In genomic region chr17:30844321-30844791, GRCm38 (mm10) we compare ENCODE assay signal across 9 mouse cellular contexts. TPM values are rescaled to one million over a fixed set of nuclear protein-coding genes. Genes with fewer than 3 reads are reported as not detected.
DNase-seq lines count a peak whose midpoint lies in the region; ATAC-seq and TF ChIP-seq lines count a peak whose summit lies in the region.
"Had no signal": no experiment of that assay in that cellular context is flagged by ENCODE, and none has a peak within 500 bp of the region (broad histone marks: within the 10 kb centered on the region; RNA-seq: fewer than 3 reads in every experiment).

No protein-coding gene starts in this region.

- TF ChIP-seq POLR2A in small intestine, adult 2 months (IDR thresholded peaks at IDR 0.05; ENCODE audit: low read depth, low read length): no peak

- peak; percentile 48 to 53 for DNase-seq in frontal cortex, postnatal 10 days (ENCODE audit: low spot score in 2 of 2)
- peak; percentile 16 for DNase-seq in thymus, postnatal 25 days
- DNase-seq in thymus, postnatal 36 days: no peak
- DNase-seq in kidney, postnatal 14 days: peak; percentile 39
- DNase-seq in ovary, postnatal 14 days (ENCODE audit: low spot score): no peak

- TF ChIP-seq CTCF in small intestine, adult 2 months (IDR thresholded peaks at IDR 0.05; ENCODE audit: extremely low read depth, insufficient read length, insufficient replicate concordance, low read depth, low read length): peak; percentile 24; the same call in 1 of the 2 replicates

- H3K4me3 ChIP-seq in small intestine, adult 2 months (ENCODE audit: low read depth, low read length): no peak overlapping the region
- H3K4me3 ChIP-seq: limb, embryonic 12.5 days had no signal

- no peak for ATAC-seq in frontal cortex, adult (ENCODE audit: low TSS enrichment)
- ATAC-seq in erythroblast, adult 5-6 weeks (replicated peaks; ENCODE audit: low FRiP score, poor library complexity, severe bottlenecking): no peak

- H3K27me3 ChIP-seq in small intestine, adult 2 months (ENCODE audit: control insufficient read depth, insufficient read depth, low read length): no peaks in the 10 kb centered on the region
- H3K27me3 ChIP-seq: limb, embryonic 12.5 days had no signal

- WGBS in small intestine, adult 2 months: 57% methylated on average over 9 of the region's 9 CpGs

- no peak overlapping the region for H3K27ac ChIP-seq in small intestine, adult 2 months (ENCODE audit: insufficient read depth, low read depth, low read length)
- H3K27ac ChIP-seq: limb, embryonic 12.5 days had no signal

- H3K4me1 ChIP-seq in small intestine, adult 2 months (ENCODE audit: control insufficient read depth, insufficient read depth, insufficient read length, low read length): 0 out of 2 replicates have a peak, but pooled peaks cover 3% of the 10 kb centered on the region

- no peaks in the 10 kb centered on the region for H3K36me3 ChIP-seq in small intestine, adult 2 months (ENCODE audit: control insufficient read depth, insufficient read depth, low read length)
- H3K36me3 ChIP-seq: limb, embryonic 12.5 days had no signal

RNA-seq across cellular contexts. Expression of gene Glp1r, which starts 57.3 kb away (rescaled TPM):
- polyA plus RNA-seq in small intestine, adult 2 months (2012; rRNA removed): 0.52 and 11.3 TPM in 2 replicates
- not detected in 2 replicates for total RNA-seq in erythroblast, adult 5-6 weeks (2015; ENCODE audit: low replicate concordance)
- total RNA-seq in erythroblast, adult 5-6 weeks (2017; ENCODE audit: low replicate concordance): not detected in 2 replicates
- polyA plus RNA-seq: limb, embryonic 12.5 days had no signal

Comparison
In these comparisons a context has a peak if more than half of its experiments do, and no peak if none do; other contexts are left out.
1. DNase-seq: peak in frontal cortex, postnatal 10 days (2 of 2), thymus, postnatal 25 days (single experiment) and kidney, postnatal 14 days (single experiment); none in thymus, postnatal 36 days (0 of 2) and ovary, postnatal 14 days (single experiment).